Mouse (Mus musculus): Measurements from ENCODE around the gene Ranbp17.

DNA sequence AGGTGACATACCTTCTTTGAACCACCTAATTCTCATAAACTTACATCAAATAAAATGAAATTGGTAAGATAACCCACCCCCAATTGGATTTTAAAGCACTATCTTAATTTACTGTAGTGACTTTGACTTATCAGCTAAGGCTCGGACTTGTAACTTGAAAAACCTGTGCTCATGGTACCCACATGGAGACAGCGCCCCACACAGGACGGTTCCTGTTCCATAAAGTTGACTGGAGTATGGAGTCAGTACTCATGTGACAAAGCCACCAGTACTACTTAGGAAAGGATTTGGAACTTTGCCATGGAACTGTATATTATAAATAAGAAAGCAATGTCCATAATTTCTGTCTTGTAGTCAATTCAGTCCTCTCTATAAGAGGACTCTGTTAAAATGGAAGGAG, 177.9 kb downstream of the Ranbp17 start:
- TF ChIP-seq CTCF (IDR thresholded peaks at IDR 0.05; ENCODE audit: low read depth) (no peak), EP300 (IDR thresholded peaks at IDR 0.05; ENCODE audit: low read depth) (no peak)

Measured in heart, postnatal 0 days (tissue).